17 mouse cellular contexts compared by ENCODE assay signal in genomic region chr12:104808421-104809067, GRCm38 (mm10). TPM values are rescaled to one million over a fixed set of nuclear protein-coding genes. Genes with fewer than 3 reads are reported as not detected.
A peak's percentile ranks its signal among the peaks of the same experiment; 100 is the strongest.
DNase-seq lines count a peak whose midpoint lies in the region; ATAC-seq and TF ChIP-seq lines count a peak whose summit lies in the region.
"Had no signal": no experiment of that assay in that cellular context is flagged by ENCODE, and none has a peak within 500 bp of the region (broad histone marks: within the 10 kb centered on the region; RNA-seq: fewer than 3 reads in every experiment).

No protein-coding gene starts in this region.

- TF ChIP-seq POLR2A in limb, embryonic 14.5 days (IDR thresholded peaks at IDR 0.05; ENCODE audit: borderline replicate concordance, extremely low read depth, insufficient read depth, insufficient read length) = no peak

- peaks cover 10% of the 10 kb centered on the region for H3K4me1 ChIP-seq in heart, embryonic 16.5 days (ENCODE audit: control insufficient read depth, insufficient read depth, low read length)
- 0 out of 2 replicates have a peak, but pooled peaks cover 3% of the 10 kb centered on the region for H3K4me1 ChIP-seq in heart, embryonic 11.5 days (ENCODE audit: control insufficient read depth, insufficient read depth, low read length)
- H3K4me1 ChIP-seq in limb, embryonic 14.5 days (ENCODE audit: control insufficient read depth, insufficient read depth, low read length) = peaks cover 47% of the 10 kb centered on the region
- peaks cover 6% of the 10 kb centered on the region for H3K4me1 ChIP-seq in midbrain, embryonic 10.5 days
- H3K4me1 ChIP-seq: forebrain, embryonic 12.5 days had no signal

- H3K4me2 ChIP-seq in heart, embryonic 16.5 days (ENCODE audit: low read depth, low read length) = peak overlapping the region; percentile 31; the same call in 1 of the 2 replicates
- H3K4me2 ChIP-seq in heart, embryonic 11.5 days = no peak overlapping the region
- H3K4me2 ChIP-seq in limb, embryonic 14.5 days (replicated peaks; ENCODE audit: low read depth, low read length, severe bottlenecking) = peak overlapping the region; percentile 33
- H3K4me2 ChIP-seq: embryonic facial prominence, embryonic 12.5 days; forebrain, embryonic 12.5 days had no signal

- H3K36me3 ChIP-seq in heart, embryonic 16.5 days (ENCODE audit: control insufficient read depth, insufficient read depth) = no peaks in the 10 kb centered on the region
- H3K36me3 ChIP-seq in heart, embryonic 11.5 days (ENCODE audit: control insufficient read depth, insufficient read depth, low read length) = no peaks in the 10 kb centered on the region
- H3K36me3 ChIP-seq in limb, embryonic 14.5 days (ENCODE audit: control insufficient read depth, insufficient read depth, low read length) = no peaks in the 10 kb centered on the region
- H3K36me3 ChIP-seq in midbrain, embryonic 10.5 days = no peaks in the 10 kb centered on the region
- H3K36me3 ChIP-seq: embryonic facial prominence, embryonic 12.5 days; forebrain, embryonic 12.5 days had no signal

- 38% methylated on average over 17 of the region's 17 CpGs for WGBS in heart, embryonic 16.5 days
- 65% methylated on average over 17 of the region's 17 CpGs for WGBS in heart, embryonic 11.5 days (ENCODE audit: insufficient replicate concordance)
- 20% methylated on average over 17 of the region's 17 CpGs for WGBS in limb, embryonic 14.5 days
- 90% methylated on average over 17 of the region's 17 CpGs for WGBS in midbrain, embryonic 10.5 days

- no peaks in the 10 kb centered on the region for H3K27me3 ChIP-seq in heart, embryonic 16.5 days (ENCODE audit: control insufficient read depth, insufficient read depth, low read length)
- H3K27me3 ChIP-seq in heart, embryonic 11.5 days (ENCODE audit: control insufficient read depth, insufficient read depth, low read length) = no peaks in the 10 kb centered on the region; the same call in 1 of the 2 replicates
- peaks cover 38% of the 10 kb centered on the region for H3K27me3 ChIP-seq in limb, embryonic 14.5 days (ENCODE audit: control insufficient read depth, insufficient read depth, low read length)
- H3K27me3 ChIP-seq in midbrain, embryonic 10.5 days (ENCODE audit: low read depth, poor library complexity, severe bottlenecking) = no peaks in the 10 kb centered on the region
- H3K27me3 ChIP-seq: embryonic facial prominence, embryonic 12.5 days; forebrain, embryonic 12.5 days; Patski had no signal

- peak; percentile 48 for DNase-seq in adrenal gland, postnatal 10 days
- DNase-seq in adrenal gland, postnatal 4 days (ENCODE audit: low spot score in 2 of 2) = no peak
- DNase-seq in lung, postnatal 10 days = peak; percentile 23
- DNase-seq in lung, postnatal 14 days = no peak
- DNase-seq in limb, embryonic 14.5 days (ENCODE audit: low spot score) = peak; percentile 81
- no peak for DNase-seq in midbrain, embryonic 10.5 days (ENCODE audit: low spot score)
- DNase-seq: cerebellum, postnatal 10 days; kidney, adult 11 months; retina, postnatal 1 day had no signal

- H3K27ac ChIP-seq in heart, embryonic 16.5 days (ENCODE audit: low read length) = no peak overlapping the region
- no peak overlapping the region for H3K27ac ChIP-seq in heart, embryonic 11.5 days (ENCODE audit: low read depth, low read length)
- H3K27ac ChIP-seq in limb, embryonic 14.5 days (replicated peaks; ENCODE audit: low read depth, low read length) = 0 out of 2 replicates have a peak overlapping the region, but pooled peaks have one; percentile 48
- H3K27ac ChIP-seq in midbrain, embryonic 10.5 days (replicated peaks) = no peak overlapping the region
- H3K27ac ChIP-seq: embryonic facial prominence, embryonic 12.5 days; forebrain, embryonic 12.5 days; liver, embryonic 14.5 days had no signal

- ATAC-seq in heart, embryonic 16.5 days (replicated peaks; ENCODE audit: extremely low read depth, insufficient read depth, low FRiP score) = peak; percentile 60
- no peak for ATAC-seq in heart, embryonic 11.5 days (replicated peaks; ENCODE audit: insufficient number of reproducible peaks, low FRiP score, low TSS enrichment)
- ATAC-seq in limb, embryonic 14.5 days (ENCODE audit: low FRiP score, low read depth) = peak; percentile 70
- ATAC-seq: Patski had no signal

- H3K9ac ChIP-seq in heart, embryonic 16.5 days (ENCODE audit: low read length) = peak overlapping the region; percentile 26; the same call in 1 of the 2 replicates
- no peak overlapping the region for H3K9ac ChIP-seq in heart, embryonic 11.5 days (ENCODE audit: low read depth, low read length)
- no peak overlapping the region for H3K9ac ChIP-seq in limb, embryonic 14.5 days (ENCODE audit: low read depth, low read length, severe bottlenecking)
- H3K9ac ChIP-seq: embryonic facial prominence, embryonic 12.5 days; forebrain, embryonic 12.5 days; liver, embryonic 14.5 days had no signal

- no peaks in the 10 kb centered on the region for H3K9me3 ChIP-seq in heart, embryonic 16.5 days (replicated peaks; ENCODE audit: control insufficient read depth, low read length)
- no peaks in the 10 kb centered on the region for H3K9me3 ChIP-seq in heart, embryonic 11.5 days (replicated peaks; ENCODE audit: control insufficient read depth, low read length)
- H3K9me3 ChIP-seq in limb, embryonic 14.5 days (ENCODE audit: control insufficient read depth, low read length) = no peaks in the 10 kb centered on the region
- H3K9me3 ChIP-seq in midbrain, embryonic 10.5 days (replicated peaks) = no peaks in the 10 kb centered on the region
- H3K9me3 ChIP-seq: embryonic facial prominence, embryonic 12.5 days; forebrain, embryonic 12.5 days had no signal

- H3K4me3 ChIP-seq in heart, embryonic 16.5 days (ENCODE audit: low read length) = no peak overlapping the region
- H3K4me3 ChIP-seq in heart, embryonic 11.5 days (ENCODE audit: low read depth, low read length) = no peak overlapping the region
- H3K4me3 ChIP-seq in limb, embryonic 14.5 days (replicated peaks; ENCODE audit: low read length) = no peak overlapping the region
- no peak overlapping the region for H3K4me3 ChIP-seq in midbrain, embryonic 10.5 days
- H3K4me3 ChIP-seq: embryonic facial prominence, embryonic 12.5 days; forebrain, embryonic 12.5 days had no signal

RNA-seq across cellular contexts. Expression of gene Clmn, which starts 56.3 kb away (rescaled TPM):
- 10 to 100 TPM; 14.4 to 18.3 TPM for total RNA-seq in adrenal gland, postnatal 10 days (2021)
- 10 to 100 TPM; 20.3 to 26.9 TPM for total RNA-seq in adrenal gland, postnatal 4 days (2021)
- polyA plus RNA-seq in heart, embryonic 16.5 days (2015; fragmentation: Nextera tagmentation; extraction: Ambion mirVana) = 0.49 and 0.76 TPM in 2 replicates
- 1.3 and 1.5 TPM in 2 replicates for polyA plus RNA-seq in heart, embryonic 11.5 days (2014; fragmentation: Nextera tagmentation; extraction: Ambion mirVana)
- 8.1 and 9.0 TPM in 2 replicates for polyA plus RNA-seq in limb, embryonic 14.5 days (2012; rRNA removed)
- 2.9 and 3.9 TPM in 2 replicates for polyA plus RNA-seq in limb, embryonic 14.5 days (2014; fragmentation: Nextera tagmentation; extraction: Ambion mirVana)
- polyA plus RNA-seq in midbrain, embryonic 10.5 days (2016; fragmentation: Nextera tagmentation; extraction: Ambion mirVana) = 1.7 and 1.9 TPM in 2 replicates
- total RNA-seq: megakaryocyte-erythroid progenitor cell, adult 5-6 weeks; monocyte, adult 5-6 weeks had no signal

RNA-seq across cellular contexts. Expression of gene Dicer1, which starts 56.8 kb away (rescaled TPM):
- total RNA-seq in adrenal gland, postnatal 10 days (2021) = 10 to 100 TPM; 49.4 to 56.8 TPM
- 10 to 100 TPM; 71.2 to 73.1 TPM for total RNA-seq in adrenal gland, postnatal 4 days (2021)
- 15.0 and 20.4 TPM in 2 replicates for polyA plus RNA-seq in heart, embryonic 16.5 days (2015; fragmentation: Nextera tagmentation; extraction: Ambion mirVana)
- 15.3 and 28.8 TPM in 2 replicates for polyA plus RNA-seq in heart, embryonic 11.5 days (2014; fragmentation: Nextera tagmentation; extraction: Ambion mirVana)
- 28.7 and 30.4 TPM in 2 replicates for polyA plus RNA-seq in limb, embryonic 14.5 days (2012; rRNA removed)
- 19.9 and 22.2 TPM in 2 replicates for polyA plus RNA-seq in limb, embryonic 14.5 days (2014; fragmentation: Nextera tagmentation; extraction: Ambion mirVana)
- polyA plus RNA-seq in midbrain, embryonic 10.5 days (2016; fragmentation: Nextera tagmentation; extraction: Ambion mirVana) = 38.9 and 39.1 TPM in 2 replicates

Comparison
In these comparisons a context has a peak if more than half of its experiments do, and no peak if none do; other contexts are left out.
1. DNase-seq: peak in adrenal gland, postnatal 10 days (single experiment), lung, postnatal 10 days (single experiment) and limb, embryonic 14.5 days (single experiment); none in adrenal gland, postnatal 4 days (0 of 2), lung, postnatal 14 days (single experiment) and midbrain, embryonic 10.5 days (single experiment).